Mouse (Mus musculus) thymus, adult 2 months (tissue): ENCODE data around the gene Gadl1.

ENCODE experiments used
- CTCF ChIP-seq: fragments of 200-500 bp; IDR thresholded peaks from 2 replicates; pipeline ENCODE4 v1.5.1; 2012; ENCODE audit warnings: mild to moderate bottlenecking, control low read depth, low read length, moderate library complexity, borderline replicate concordance; ENCODE audit not compliant: control insufficient read depth, poor library complexity, insufficient read depth; ENCODE audit errors: extremely low read depth
- POLR2A ChIP-seq: fragments of 200-500 bp; IDR thresholded peaks from 2 replicates; pipeline ENCODE4 v1.6.1; 2012; ENCODE audit warnings: mild to moderate bottlenecking, low read length, control low read depth, moderate library complexity; ENCODE audit not compliant: control insufficient read depth, poor library complexity, insufficient read depth; ENCODE audit errors: extremely low read depth

- no peak for TF ChIP-seq POLR2A
- no peak for TF ChIP-seq CTCF
Observed at GRCm38 (mm10) chr9:115862802-115863201, 46.5 kb upstream of the Gadl1 start.
